Mouse (Mus musculus) T-helper 17 cell (primary cell): Measurements from ENCODE around the gene Tecpr2.

Experiments used
- in situ Hi-C, 2 experiments: fragments of 300-600 bp; cut with MboI, MseI; formaldehyde crosslinking; loops; 1 replicate in 1 of 2; 2 replicates in 1 of 2; pipeline ENCODE4 v1.15.1; 2025; ENCODE audit warnings: high pct_unique_total_duplicates in 2 of 2

Gene Tecpr2

DNA sequence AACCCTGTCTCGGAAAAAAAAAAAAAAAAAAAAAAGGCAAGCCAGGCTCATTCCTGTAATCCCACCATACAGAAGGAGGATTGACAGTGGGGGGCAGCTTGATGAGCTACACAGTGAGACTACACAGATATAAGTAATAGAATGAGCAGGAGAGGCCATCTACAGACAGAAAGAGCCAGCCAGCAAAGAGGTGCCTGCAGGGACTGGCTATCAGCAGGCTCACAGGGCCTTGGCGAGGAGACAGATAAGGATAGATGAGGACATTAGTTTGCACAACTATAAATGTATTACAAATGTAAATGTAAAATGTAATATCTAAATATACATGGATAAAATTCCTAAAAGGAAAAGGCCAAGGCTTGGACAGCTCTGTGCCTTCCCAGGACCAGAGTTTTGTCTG is 110.8 kb downstream of the Tecpr2 start:
- in situ Hi-C loops, result no loop called here

DNA sequence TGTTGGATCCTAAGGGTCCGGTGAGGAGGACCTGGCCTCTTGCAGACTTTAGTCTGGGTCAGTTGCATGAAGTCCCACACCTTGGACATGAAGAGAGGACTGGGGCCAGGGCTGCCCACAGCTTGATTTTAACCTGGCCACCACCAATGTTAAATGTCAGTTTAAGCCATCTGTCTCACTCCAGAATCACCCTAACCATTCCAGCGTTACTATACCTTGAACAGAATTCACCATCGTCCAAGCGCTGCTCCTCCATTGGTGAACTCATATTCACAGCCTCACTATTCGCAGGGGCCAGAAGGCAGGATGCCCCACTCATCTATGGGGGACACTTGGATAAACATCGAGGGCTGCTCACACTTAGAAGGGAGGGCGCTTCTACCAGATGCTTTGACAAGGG is 111.9 kb downstream of the Tecpr2 start:
- in situ Hi-C loops, result no loop called here

DNA sequence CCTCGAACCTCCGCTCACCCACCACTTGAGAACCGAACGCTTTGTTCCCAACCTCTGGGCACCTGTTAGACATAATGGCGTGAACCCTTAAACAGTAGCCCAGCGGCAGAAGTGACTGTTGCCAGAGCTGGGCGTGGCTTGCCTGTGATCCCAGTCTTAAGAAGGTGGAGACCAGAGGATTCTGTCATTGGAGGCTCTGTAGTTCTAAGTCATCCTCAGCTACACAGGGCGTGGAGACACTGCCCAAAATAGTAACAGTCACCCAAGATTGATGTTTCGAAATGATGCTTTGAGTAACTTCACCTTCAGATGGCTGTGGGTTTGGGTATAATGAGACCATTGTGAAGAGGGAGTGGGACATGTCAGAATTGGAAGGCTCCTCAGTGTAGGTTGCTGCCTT is 115.1 kb downstream of the Tecpr2 start:
- in situ Hi-C loops, result no loop called here

DNA sequence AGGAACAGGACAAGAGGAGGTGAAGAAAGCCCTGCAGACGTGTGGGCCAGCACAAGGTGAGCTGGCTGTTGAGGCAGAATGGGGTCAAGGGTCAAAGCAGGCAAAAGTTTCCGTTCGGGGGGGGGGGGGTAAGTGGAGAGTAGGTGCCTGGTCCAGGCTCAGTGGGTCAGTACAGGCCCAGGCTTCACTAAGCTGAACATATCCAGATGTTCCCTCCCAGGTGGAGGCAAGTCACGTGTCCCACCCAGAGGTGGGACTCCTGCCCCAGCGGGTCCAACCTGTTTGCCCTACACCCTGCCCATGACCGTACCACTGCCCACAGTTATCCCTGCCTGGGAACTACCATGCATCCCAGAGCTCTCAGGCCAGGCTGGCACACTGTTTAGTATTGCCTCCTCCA is 116.7 kb downstream of the Tecpr2 start:
- in situ Hi-C loops, result no loop called here

DNA sequence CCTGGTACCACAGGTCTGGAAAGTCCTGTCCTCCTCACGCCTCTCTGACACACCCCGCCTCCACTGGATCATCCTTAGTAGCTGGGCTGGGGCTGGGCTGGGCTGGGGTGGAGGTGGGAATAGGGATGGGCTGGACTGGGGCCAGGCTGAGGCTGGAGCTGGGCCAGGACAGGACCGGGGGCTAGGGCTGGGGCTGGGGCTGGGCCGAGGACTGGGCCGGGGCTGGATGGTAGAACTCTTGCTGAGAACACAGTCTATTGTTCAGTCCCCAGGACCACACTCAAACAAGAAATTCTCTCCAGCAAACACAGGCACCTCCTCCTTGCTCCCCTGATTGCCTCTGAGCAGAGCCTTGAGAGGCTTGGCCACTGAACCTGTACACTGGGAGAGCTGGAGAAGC is 117.3 kb downstream of the Tecpr2 start:
- in situ Hi-C loops, result no loop called here

DNA sequence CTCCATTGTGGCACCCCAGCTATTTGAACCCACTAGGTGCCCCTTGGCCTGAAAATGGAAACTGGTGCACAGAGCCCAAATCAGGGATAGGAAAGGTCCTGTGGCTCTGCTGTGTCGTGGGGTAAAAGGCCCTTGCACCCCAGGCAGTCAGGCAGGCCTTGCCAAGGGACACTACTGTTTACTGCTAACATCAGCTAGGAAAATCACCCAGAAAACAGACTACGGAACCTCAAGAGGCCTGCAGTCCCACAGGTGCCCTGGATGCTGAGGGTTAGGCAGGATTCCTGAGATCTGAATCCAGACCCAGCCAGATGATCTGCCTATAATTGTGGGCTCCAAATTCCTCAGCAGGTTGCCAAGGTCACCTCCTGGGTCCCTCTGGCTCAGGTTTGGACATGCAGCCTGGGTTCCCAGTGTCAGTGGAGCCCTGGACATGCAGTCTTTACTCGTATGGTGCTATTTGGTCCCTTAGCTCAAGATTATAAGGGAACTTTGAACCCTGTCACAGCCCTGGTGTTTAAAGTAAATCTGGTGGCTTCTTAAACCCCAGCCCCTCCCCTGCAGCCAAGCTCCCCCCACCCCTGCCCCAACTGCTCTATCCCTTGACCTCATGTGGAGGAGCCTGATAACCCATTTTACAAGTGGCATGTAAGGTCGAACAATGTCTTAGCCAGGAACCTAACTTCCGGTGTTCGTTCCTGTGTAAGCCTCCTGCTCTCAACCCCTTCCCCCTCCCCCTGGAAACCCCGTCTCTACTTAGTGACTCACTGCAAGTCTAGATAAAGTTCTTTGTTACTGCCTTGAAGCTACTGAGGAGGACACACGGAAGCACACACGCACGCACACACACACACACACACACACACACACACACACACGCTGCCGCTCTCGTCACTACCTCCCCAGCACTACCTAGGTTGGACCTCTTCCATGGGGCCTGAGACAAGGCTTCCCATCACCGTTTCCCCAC is 118.4 kb downstream of the Tecpr2 start:
- in situ Hi-C loops, result no loop called here

DNA sequence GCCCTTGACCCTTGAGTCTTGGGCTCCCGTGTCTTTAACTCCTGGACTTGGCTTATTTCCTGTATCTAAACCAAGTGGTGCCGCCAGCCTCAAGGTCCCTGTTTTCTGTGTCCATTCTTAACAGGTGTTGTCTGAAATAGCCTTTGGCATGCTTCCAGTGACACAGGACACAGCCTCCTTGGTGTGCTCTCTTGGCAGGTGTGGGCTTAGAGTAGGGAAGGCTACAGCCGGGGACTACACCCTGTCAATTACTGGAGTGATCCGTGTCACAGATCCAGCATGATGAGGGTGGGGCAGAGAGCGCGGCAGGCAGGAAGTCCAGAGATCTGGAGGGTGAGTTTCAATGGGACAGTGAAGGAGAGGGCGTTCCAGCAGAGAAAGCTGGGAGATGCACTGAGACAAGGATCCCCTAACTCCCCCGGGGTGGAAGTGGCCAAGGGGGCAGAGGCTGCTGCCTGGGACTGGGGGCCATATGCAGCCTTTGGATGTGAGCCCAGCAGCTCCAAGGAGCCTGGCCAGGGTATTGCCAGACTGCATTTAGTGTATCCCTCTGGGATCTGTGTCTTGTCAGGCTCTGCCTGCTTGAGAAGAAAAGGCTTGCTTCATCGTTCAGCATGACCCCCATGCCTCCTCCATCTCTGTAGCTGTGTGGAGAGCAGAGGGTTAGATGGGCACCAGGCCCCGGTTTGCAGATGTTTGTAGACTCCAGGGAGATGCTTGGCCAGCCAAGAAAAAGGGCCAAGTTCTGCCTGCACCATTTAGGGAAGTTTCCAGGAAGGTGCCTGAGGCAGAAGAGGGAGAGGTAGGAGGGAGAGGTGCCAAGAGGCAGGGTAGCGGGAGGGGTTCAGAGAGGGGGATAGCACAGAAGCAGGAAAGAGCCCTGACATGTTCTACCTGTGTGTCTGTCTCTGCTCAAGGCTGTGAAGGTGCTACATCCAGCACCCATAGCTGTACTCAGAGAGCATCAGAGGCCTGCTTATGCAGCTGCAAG is 119.7 kb downstream of the Tecpr2 start:
- in situ Hi-C loops, result no loop called here

DNA sequence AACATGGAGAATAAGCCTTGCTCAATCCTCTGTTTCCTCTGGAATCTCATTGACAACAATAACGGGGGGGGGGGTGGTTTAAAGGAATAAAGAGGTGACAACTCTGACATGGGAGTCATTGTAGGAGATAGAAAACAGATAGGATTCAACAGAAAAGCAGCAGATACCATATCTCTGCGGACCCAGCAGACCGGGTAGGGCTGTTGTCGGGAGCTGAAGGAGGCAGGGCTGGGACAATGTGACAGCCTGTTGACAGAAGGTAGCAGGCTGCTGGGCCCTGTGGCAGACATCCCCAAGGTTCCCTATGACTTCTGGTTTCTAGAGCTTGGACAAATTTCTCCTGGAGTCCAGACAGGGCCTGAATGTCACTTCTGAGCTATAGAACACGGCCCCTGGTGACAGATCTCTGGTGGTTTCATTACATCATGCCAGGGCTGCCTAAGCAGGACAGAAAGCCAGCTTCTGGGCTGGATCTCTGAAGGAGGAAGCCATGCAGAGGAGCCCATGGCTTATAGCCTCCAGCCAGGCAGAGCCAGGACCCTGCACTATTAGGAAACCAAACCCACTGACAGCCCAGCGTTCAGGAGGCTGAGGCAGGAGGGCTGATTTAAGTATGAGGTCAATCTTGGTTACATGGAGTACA is 120.7 kb downstream of the Tecpr2 start:
- in situ Hi-C loops, result no loop called here

DNA sequence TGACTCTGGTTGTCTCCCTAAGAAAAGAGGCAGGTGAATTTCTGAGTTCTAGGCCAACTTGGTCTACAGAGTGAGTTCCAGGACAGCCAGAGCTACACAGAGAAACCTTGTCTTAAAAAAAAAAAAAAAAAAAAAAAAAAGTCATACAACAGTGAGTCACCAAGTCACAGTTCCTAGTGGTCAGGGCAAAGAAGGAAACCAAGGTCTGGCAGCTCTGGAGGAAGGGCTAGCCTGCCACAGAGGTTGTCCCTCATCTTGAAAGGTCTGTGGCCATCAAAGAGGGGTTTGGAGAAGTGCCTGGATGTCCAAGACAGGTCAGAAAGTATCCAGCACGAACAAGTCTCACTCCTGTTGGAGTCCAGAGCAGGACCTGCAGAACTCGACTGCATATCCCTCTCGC is 127.7 kb downstream of the Tecpr2 start:
- in situ Hi-C loops, result no loop called here

DNA sequence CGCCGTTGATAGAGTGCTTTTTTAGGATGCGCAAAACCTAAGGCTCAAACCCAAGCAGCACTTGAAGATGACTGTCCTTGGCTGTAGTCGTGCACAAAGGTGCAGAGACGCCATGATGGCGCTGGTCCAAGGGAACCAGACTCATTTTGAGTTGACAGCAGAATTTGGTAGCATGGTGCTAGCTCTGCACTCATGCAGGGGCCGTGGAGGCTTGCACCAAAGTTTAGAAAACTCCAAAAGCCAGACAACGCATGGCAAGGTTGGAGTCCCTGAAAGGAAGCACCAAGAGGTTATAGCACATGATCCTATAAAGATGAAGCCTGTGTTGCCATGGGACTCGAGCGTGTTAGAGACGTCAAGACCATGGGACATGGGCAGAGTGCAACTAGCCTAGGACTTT is 129.0 kb downstream of the Tecpr2 start:
- in situ Hi-C loops, result no loop called here

DNA sequence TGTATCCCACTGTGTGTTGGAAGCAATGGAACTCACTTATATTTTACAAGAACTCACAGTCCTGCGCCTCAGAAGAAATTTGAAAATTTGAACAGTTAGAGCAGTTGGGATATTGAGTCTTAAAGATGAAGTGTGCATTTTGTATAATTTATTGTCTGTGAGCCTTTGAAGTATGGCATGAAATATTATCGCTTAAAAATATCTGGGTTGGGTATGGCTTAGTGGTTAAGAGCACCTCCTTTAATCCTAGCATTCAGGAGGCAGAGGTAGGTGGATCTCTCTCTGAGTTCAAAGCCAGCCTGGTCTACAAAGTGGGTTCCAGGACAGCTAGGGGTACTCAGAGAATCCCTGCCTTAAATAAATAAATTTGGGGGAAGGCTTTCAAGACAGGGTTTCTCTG is 130.0 kb downstream of the Tecpr2 start:
- in situ Hi-C loops, result no loop called here

DNA sequence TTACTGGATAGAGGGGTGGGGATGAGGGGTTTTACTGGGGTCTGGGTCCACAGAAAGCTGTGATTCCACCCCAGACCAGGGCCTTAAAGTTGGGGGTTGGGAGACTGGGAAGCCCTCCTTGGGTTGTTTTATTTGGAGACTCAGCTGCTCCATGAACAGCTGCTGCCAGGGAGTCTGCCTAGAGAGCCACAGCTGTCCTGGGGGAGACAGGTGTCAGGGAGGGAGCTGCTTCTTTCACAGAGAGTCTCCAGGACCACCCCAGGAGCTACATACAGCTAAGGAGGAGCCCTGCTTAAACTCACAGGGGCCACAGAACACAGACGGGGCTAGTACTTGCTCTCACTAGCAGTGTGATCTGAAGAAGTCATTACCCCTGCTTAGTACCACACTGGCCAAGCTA is 132.1 kb downstream of the Tecpr2 start:
- in situ Hi-C loops, result no loop called here

DNA sequence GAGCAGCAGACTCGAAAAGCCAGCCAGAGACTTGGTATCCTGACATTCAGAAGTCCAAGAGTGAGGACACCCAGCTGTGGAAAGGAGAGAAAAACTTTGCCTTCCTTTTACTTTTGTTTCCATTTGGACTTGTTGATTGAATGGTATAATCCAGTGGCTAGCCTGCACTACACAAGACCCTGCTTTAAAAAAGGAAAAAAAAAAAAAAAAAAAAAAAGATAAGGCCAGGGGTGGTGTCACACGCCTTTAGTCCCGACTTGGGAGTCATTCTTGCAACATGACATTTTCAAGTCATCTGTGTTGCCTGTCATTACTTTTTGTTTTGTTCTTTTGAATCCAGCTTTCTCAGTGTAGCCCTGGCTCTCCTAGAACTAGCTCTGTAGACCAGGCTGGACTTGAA is 132.5 kb downstream of the Tecpr2 start:
- in situ Hi-C loops, result no loop called here
